Mouse (Mus musculus) forebrain, embryonic 12.5 days (tissue): ENCODE measurements at regions not wholly inside any gene's neighbourhood (a gene's known extent, or its start where the extent isn't known, plus 50 kb on each side); places are given as distances from the start of the nearest gene placed in this dataset.
"Not testable (repeated sequence)": the region's sequence is repeated elsewhere in the genome, so short reads cannot be mapped to it uniquely, and the experiment has no call there.

Source experiments
- ATAC-seq: fragments of 200-750 bp; cut with Nextera tagmentation; 2 replicates; pipeline ENCODE4 v1.8.0; 2017; ENCODE audit warnings: moderate TSS enrichment; ENCODE audit not compliant: low FRiP score
- H3K27ac ChIP-seq: fragments of 300-500 bp; sonication (generic); 2 replicates; pipeline ENCODE4 v1.5.1; 2016; ENCODE audit warnings: mild to moderate bottlenecking
- H3K27me3 ChIP-seq: fragments of 300-500 bp; sonication (generic); 2 replicates; pipeline ENCODE4 v1.6.1; 2016; ENCODE audit warnings: mild to moderate bottlenecking
- H3K36me3 ChIP-seq: fragments of 300-500 bp; sonication (generic); replicated peaks from 2 replicates; pipeline ENCODE4 v1.6.1; 2016; ENCODE audit warnings: mild to moderate bottlenecking
- H3K4me1 ChIP-seq: fragments of 300-500 bp; sonication (generic); 2 replicates; pipeline ENCODE4 v1.6.1; 2016
- H3K4me2 ChIP-seq: fragments of 300-500 bp; sonication (generic); 2 replicates; pipeline ENCODE4 v1.6.1; 2016; ENCODE audit warnings: mild to moderate bottlenecking, moderate library complexity
- H3K4me3 ChIP-seq: fragments of 300-500 bp; sonication (generic); replicated peaks from 2 replicates; pipeline ENCODE4 v1.5.1; 2016; ENCODE audit warnings: mild to moderate bottlenecking
- H3K9ac ChIP-seq: fragments of 300-500 bp; sonication (generic); 2 replicates; pipeline ENCODE4 v1.6.1; 2016; ENCODE audit warnings: mild to moderate bottlenecking
- H3K9me3 ChIP-seq: fragments of 300-500 bp; sonication (generic); 2 replicates; pipeline ENCODE4 v1.6.1; 2016
- WGBS: fragments of 180-500 bp; shearing (Covaris S2); methylation state at CpG from one replicate; pipeline ENCODE4 v1.1.7; 2016; 5-methylcytosine and 5-hydroxymethylcytosine counted together

- H3K27me3 ChIP-seq = no peaks in the 10 kb centered on the region
- 86% methylated on average over 5 of the region's 5 CpGs for WGBS
- H3K9ac ChIP-seq = no peak overlapping the region
- no peak overlapping the region for H3K27ac ChIP-seq
- H3K4me3 ChIP-seq = no peak overlapping the region
- no peaks in the 10 kb centered on the region for H3K36me3 ChIP-seq
- H3K4me1 ChIP-seq = no peaks in the 10 kb centered on the region
- no peaks in the 10 kb centered on the region for H3K9me3 ChIP-seq
- H3K4me2 ChIP-seq = no peak overlapping the region
- no peak for ATAC-seq
These were observed 622.0 kb upstream of the Marcks start for GRCm38 (mm10) chr10:37760542-37761367.

GRCm38 (mm10) chr10:37741581-37741980 is 602.9 kb upstream of the Marcks start:
- H3K9me3 ChIP-seq = no peaks in the 10 kb centered on the region
- no peak overlapping the region for H3K4me3 ChIP-seq
- H3K27ac ChIP-seq = no peak overlapping the region
- no peak overlapping the region for H3K4me2 ChIP-seq
- H3K9ac ChIP-seq = no peak overlapping the region
- no peaks in the 10 kb centered on the region for H3K4me1 ChIP-seq
- H3K27me3 ChIP-seq = no peaks in the 10 kb centered on the region
- H3K36me3 ChIP-seq = no peaks in the 10 kb centered on the region
- 50% methylated on average over 2 of the region's 2 CpGs for WGBS
- ATAC-seq = no peak

- Histone ChIP-seq H3K27me3 (no peaks in the 10 kb centered on the region), H3K9ac (no peak overlapping the region), H3K4me2 (no peak overlapping the region), H3K9me3 (no peaks in the 10 kb centered on the region), H3K4me1 (no peaks in the 10 kb centered on the region), H3K27ac (no peak overlapping the region), H3K4me3 (no peak overlapping the region), H3K36me3 (no peaks in the 10 kb centered on the region)
- WGBS = 90% methylated on average over 2 of the region's 2 CpGs
- ATAC-seq = no peak
These were observed 600.3 kb upstream of the Marcks start for GRCm38 (mm10) chr10:37739024-37739423.

GRCm38 (mm10) chr10:37725609-37726008 is 586.9 kb upstream of the Marcks start:
- 81% methylated on average over 4 of the region's 4 CpGs for WGBS
- no peaks in the 10 kb centered on the region for H3K9me3 ChIP-seq
- no peak for ATAC-seq
- no peaks in the 10 kb centered on the region for H3K27me3 ChIP-seq
- no peak overlapping the region for H3K9ac ChIP-seq
- H3K4me3 ChIP-seq = no peak overlapping the region
- H3K27ac ChIP-seq = no peak overlapping the region
- no peaks in the 10 kb centered on the region for H3K36me3 ChIP-seq
- no peaks in the 10 kb centered on the region for H3K4me1 ChIP-seq
- no peak overlapping the region for H3K4me2 ChIP-seq

GRCm38 (mm10) chr10:37724994-37725393 is 586.3 kb upstream of the Marcks start:
- H3K27ac ChIP-seq, ATAC-seq, H3K9me3 ChIP-seq, H3K4me3 ChIP-seq, H3K9ac ChIP-seq, H3K36me3 ChIP-seq, H3K4me2 ChIP-seq, H3K27me3 ChIP-seq, H3K4me1 ChIP-seq: not testable (repeated sequence)
- whole genome bisulfite sequencing = 79% methylated on average over 7 of the region's 7 CpGs

GRCm38 (mm10) chr10:37720748-37721147 is 582.0 kb upstream of the Marcks start:
- 93% methylated on average over 2 of the region's 2 CpGs for WGBS
- ATAC-seq = no peak
- Histone ChIP-seq H3K27ac (no peak overlapping the region), H3K36me3 (no peaks in the 10 kb centered on the region), H3K4me3 (no peak overlapping the region), H3K4me2 (no peak overlapping the region), H3K9me3 (no peaks in the 10 kb centered on the region), H3K9ac (no peak overlapping the region), H3K27me3 (no peaks in the 10 kb centered on the region), H3K4me1 (no peaks in the 10 kb centered on the region)

GRCm38 (mm10) chr10:37716946-37717345 is 578.2 kb upstream of the Marcks start:
- no peak for ATAC-seq
- no peak overlapping the region for H3K27ac ChIP-seq
- no peaks in the 10 kb centered on the region for H3K27me3 ChIP-seq
- no peaks in the 10 kb centered on the region for H3K4me1 ChIP-seq
- no peak overlapping the region for H3K4me3 ChIP-seq
- H3K9me3 ChIP-seq = no peaks in the 10 kb centered on the region
- H3K4me2 ChIP-seq = no peak overlapping the region
- H3K9ac ChIP-seq = no peak overlapping the region
- no peaks in the 10 kb centered on the region for H3K36me3 ChIP-seq

- H3K4me3 ChIP-seq = no peak overlapping the region
- H3K27ac ChIP-seq = no peak overlapping the region
- H3K4me2 ChIP-seq = no peak overlapping the region
- H3K36me3 ChIP-seq = no peaks in the 10 kb centered on the region
- no peak for ATAC-seq
- no peak overlapping the region for H3K9ac ChIP-seq
- H3K9me3 ChIP-seq = no peaks in the 10 kb centered on the region
- H3K4me1 ChIP-seq = no peaks in the 10 kb centered on the region
- H3K27me3 ChIP-seq = no peaks in the 10 kb centered on the region
These were observed 572.7 kb upstream of the Marcks start for GRCm38 (mm10) chr10:37711459-37711858.

- no peaks in the 10 kb centered on the region for H3K27me3 ChIP-seq
- peak; percentile 67; the same call in 1 of the 2 replicates for ATAC-seq
- no peak overlapping the region for H3K27ac ChIP-seq
- H3K4me2 ChIP-seq = no peak overlapping the region
- no peaks in the 10 kb centered on the region for H3K36me3 ChIP-seq
- H3K4me3 ChIP-seq = no peak overlapping the region
- WGBS = 54% methylated on average over 7 of the region's 7 CpGs
- H3K4me1 ChIP-seq = no peaks in the 10 kb centered on the region
- H3K9me3 ChIP-seq = no peaks in the 10 kb centered on the region
- no peak overlapping the region for H3K9ac ChIP-seq
These were observed 555.4 kb upstream of the Marcks start for GRCm38 (mm10) chr10:37694041-37694690.

- no peak for ATAC-seq
- Histone ChIP-seq H3K9ac (no peak overlapping the region), H3K9me3 (no peaks in the 10 kb centered on the region), H3K27me3 (no peaks in the 10 kb centered on the region), H3K4me1 (no peaks in the 10 kb centered on the region), H3K36me3 (no peaks in the 10 kb centered on the region), H3K27ac (no peak overlapping the region), H3K4me2 (no peak overlapping the region), H3K4me3 (no peak overlapping the region)
These were observed 554.1 kb upstream of the Marcks start for GRCm38 (mm10) chr10:37692851-37693250.

- Histone ChIP-seq H3K27me3 (no peaks in the 10 kb centered on the region), H3K4me1 (no peaks in the 10 kb centered on the region), H3K4me3 (no peak overlapping the region), H3K9me3 (no peaks in the 10 kb centered on the region), H3K36me3 (no peaks in the 10 kb centered on the region), H3K4me2 (no peak overlapping the region), H3K9ac (no peak overlapping the region), H3K27ac (no peak overlapping the region)
- WGBS = 47% methylated on average over 2 of the region's 2 CpGs
- ATAC-seq = no peak
These were observed 553.2 kb upstream of the Marcks start for GRCm38 (mm10) chr10:37691939-37692338.

GRCm38 (mm10) chr10:37683101-37683500 is 544.4 kb upstream of the Marcks start:
- Histone ChIP-seq H3K4me3 (no peak overlapping the region), H3K9ac (no peak overlapping the region), H3K4me2 (no peak overlapping the region), H3K4me1 (peaks cover 6% of the 10 kb centered on the region), H3K27ac (no peak overlapping the region), H3K9me3 (no peaks in the 10 kb centered on the region), H3K27me3 (no peaks in the 10 kb centered on the region), H3K36me3 (no peaks in the 10 kb centered on the region)
- ATAC-seq = peak; percentile 72; the same call in 1 of the 2 replicates

- H3K4me3 ChIP-seq = no peak overlapping the region
- H3K36me3 ChIP-seq = no peaks in the 10 kb centered on the region
- no peak overlapping the region for H3K9ac ChIP-seq
- no peaks in the 10 kb centered on the region for H3K9me3 ChIP-seq
- H3K4me2 ChIP-seq = no peak overlapping the region
- no peaks in the 10 kb centered on the region for H3K27me3 ChIP-seq
- peaks cover 6% of the 10 kb centered on the region for H3K4me1 ChIP-seq
- no peak for ATAC-seq
- no peak overlapping the region for H3K27ac ChIP-seq
These were observed 541.9 kb upstream of the Marcks start for GRCm38 (mm10) chr10:37680601-37681000.
